Mouse (Mus musculus): Measurements from ENCODE around the gene Acsf2. TPM values are rescaled to one million over a fixed set of nuclear protein-coding genes. Genes with fewer than 3 reads are reported as not detected.

Acsf2 gene
- polyA plus RNA-seq, 1 experiment from 2014 or later: 6.9 TPM

DNA sequence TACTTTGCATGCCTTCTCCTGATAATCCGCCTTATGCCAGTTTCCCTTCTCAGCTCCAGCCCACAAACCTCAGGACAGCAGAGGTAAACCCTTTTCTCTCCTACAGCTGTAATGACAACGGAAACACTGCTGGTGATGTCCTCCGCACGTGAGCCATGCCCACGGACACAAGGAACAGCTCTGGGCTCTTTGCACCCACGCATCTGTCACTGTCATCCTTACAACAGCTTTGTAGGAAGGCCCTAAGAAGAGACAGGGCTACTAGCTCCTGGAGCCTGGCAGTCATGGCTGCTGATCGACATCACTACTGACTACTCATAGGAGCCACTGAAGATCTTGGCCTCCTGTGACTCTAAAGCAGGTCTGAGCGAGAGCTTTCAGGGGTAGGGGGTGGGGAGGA, 68.5 kb downstream of the Acsf2 start:
- Histone ChIP-seq H3K9ac (ENCODE audit: low read length) (no peak overlapping the region), H3K4me3 (ENCODE audit: low read depth, low read length) (no peak overlapping the region), H3K9me3 (ENCODE audit: control insufficient read depth, low read length) (no peaks in the 10 kb centered on the region), H3K36me3 (ENCODE audit: control insufficient read depth, insufficient read depth, low read length) (no peaks in the 10 kb centered on the region), H3K4me1 (replicated peaks; ENCODE audit: control insufficient read depth, insufficient read depth, low read length) (no peaks in the 10 kb centered on the region), H3K4me2 (ENCODE audit: low read depth, low read length, severe bottlenecking) (no peak overlapping the region), H3K27ac (ENCODE audit: low read depth, low read length) (no peak overlapping the region), H3K27me3 (ENCODE audit: control insufficient read depth, insufficient read depth, low read length) (no peaks in the 10 kb centered on the region)
- 86% methylated on average over 8 of the region's 8 CpGs for WGBS
- DNase-seq (ENCODE audit: low spot score): no peak
- ATAC-seq (replicated peaks; ENCODE audit: low FRiP score): no peak

DNA sequence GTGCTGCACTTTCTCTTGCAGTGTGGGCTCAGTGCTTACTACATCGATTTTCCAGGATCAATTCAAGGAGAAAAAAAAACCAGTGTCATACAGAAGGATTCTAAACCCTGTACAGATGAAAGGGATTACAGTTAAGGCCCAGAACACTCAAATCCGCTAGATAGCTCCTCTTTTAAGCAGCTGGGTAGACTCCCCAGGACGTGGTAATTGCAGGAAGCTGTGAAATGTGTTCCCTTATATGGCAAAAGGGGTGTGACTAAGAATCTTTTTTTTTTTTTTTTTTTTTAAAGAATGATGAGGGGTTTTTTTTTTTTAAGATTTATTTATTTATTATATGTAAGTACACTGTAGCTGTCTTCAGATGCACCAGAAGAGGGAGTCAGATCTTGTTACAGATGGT, 72.8 kb downstream of the Acsf2 start:
- H3K9ac ChIP-seq (ENCODE audit: low read length): no peak overlapping the region
- H3K27ac ChIP-seq (ENCODE audit: low read depth, low read length): no peak overlapping the region
- H3K36me3 ChIP-seq (ENCODE audit: control insufficient read depth, insufficient read depth, low read length): no peaks in the 10 kb centered on the region
- no peak for ATAC-seq (replicated peaks; ENCODE audit: low FRiP score)
- H3K4me1 ChIP-seq (replicated peaks; ENCODE audit: control insufficient read depth, insufficient read depth, low read length): no peaks in the 10 kb centered on the region
- H3K27me3 ChIP-seq (ENCODE audit: control insufficient read depth, insufficient read depth, low read length): no peaks in the 10 kb centered on the region
- 53% methylated on average over 3 of the region's 3 CpGs for WGBS
- H3K4me3 ChIP-seq (ENCODE audit: low read depth, low read length): no peak overlapping the region
- no peak for DNase-seq (ENCODE audit: low spot score)
- H3K4me2 ChIP-seq (ENCODE audit: low read depth, low read length, severe bottlenecking): no peak overlapping the region
- H3K9me3 ChIP-seq (ENCODE audit: control insufficient read depth, low read length): no peaks in the 10 kb centered on the region

DNA sequence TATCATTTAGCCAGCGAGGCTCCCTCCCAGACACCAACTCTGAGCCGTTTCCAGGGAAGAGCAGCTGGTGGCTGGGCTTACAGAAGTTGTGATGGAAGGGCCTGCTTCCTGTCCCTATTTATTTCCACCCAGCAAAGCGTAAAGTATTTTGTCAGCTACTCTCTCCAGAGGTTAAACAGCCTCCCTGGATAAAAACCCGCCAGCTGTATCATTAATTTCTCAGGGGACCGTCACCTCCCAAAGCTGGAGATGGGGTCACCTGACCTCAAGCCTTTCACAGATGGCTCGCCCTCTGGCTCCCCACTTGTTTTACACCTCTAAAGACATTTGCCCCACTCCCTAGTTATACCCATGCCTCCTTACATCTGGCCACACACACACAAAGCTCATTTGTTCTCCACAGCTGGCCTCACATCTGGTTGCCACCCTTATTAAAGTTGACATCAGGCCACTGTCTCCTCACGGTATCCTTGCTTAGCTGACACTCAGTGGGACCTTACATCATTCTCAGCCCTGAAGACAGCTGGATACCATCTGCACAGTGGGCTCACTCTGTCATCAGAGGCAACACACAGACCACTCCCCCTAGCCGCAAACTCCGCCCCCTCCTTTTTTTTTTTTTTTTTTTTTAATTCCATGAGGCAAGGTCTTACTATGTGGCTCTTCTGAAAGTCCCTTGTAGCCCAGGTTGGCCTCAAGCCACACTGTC, 75.3 kb downstream of the Acsf2 start:
- DNase-seq (ENCODE audit: low spot score) (no peak), ATAC-seq (replicated peaks; ENCODE audit: low FRiP score) (0 out of 2 replicates have a peak, but pooled peaks have one; percentile 33)
- Histone ChIP-seq H3K4me1 (replicated peaks; ENCODE audit: control insufficient read depth, insufficient read depth, low read length) (no peaks in the 10 kb centered on the region), H3K36me3 (ENCODE audit: control insufficient read depth, insufficient read depth, low read length) (no peaks in the 10 kb centered on the region), H3K27ac (ENCODE audit: low read depth, low read length) (no peak overlapping the region), H3K4me3 (ENCODE audit: low read depth, low read length) (no peak overlapping the region), H3K9ac (ENCODE audit: low read length) (no peak overlapping the region), H3K27me3 (ENCODE audit: control insufficient read depth, insufficient read depth, low read length) (no peaks in the 10 kb centered on the region), H3K9me3 (ENCODE audit: control insufficient read depth, low read length) (no peaks in the 10 kb centered on the region), H3K4me2 (ENCODE audit: low read depth, low read length, severe bottlenecking) (no peak overlapping the region)
- WGBS: 57% methylated on average over 9 of the region's 9 CpGs

DNA sequence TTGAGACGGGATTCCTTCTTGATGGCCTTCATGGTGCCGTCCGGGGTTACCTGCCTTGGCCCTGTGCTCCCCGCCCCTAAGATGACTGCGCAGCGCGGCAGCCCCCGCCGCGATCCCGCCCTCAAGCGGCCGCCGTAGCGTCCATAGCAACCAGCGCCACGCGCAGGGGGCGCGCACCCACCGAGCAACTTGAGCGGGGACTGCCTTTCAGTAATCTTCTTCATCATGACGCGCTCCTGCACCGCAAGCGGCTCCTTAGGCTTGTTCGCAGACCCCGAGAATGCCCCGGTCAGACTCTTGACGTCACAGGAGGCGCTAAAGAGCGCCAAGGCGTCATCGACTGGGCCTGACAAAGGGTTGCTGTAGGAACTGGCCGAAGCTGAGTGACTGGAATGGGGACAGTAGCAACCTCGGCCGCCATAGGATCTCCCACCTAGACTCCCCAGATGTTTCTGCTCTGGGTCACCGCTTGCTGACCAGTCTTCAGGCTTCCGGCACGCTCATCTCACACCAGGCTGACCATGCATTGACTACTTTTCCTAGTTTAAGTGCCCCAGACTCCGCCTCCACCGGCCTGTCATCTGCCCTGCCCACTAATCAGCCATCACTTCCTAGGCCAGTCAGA, 80.3 kb downstream of the Acsf2 start, which contains the start of gene Mycbpap:
Gene Mycbpap (minus strand): TSS at position 524 of the 625 bp plus-strand sequence.
- ATAC-seq (replicated peaks; ENCODE audit: low FRiP score) (peak; percentile 78), DNase-seq (ENCODE audit: low spot score) (peak; percentile 80)
- no peaks in the 10 kb centered on the region for H3K27me3 ChIP-seq (ENCODE audit: control insufficient read depth, insufficient read depth, low read length)
- no peaks in the 10 kb centered on the region for H3K9me3 ChIP-seq (ENCODE audit: control insufficient read depth, low read length)
- no peaks in the 10 kb centered on the region for H3K36me3 ChIP-seq (ENCODE audit: control insufficient read depth, insufficient read depth, low read length)
- 1% methylated on average over 42 of the region's 42 CpGs for WGBS
- peak within 1 kb of the TSS; percentile 63 for H3K9ac ChIP-seq (ENCODE audit: low read length)
- 0 out of 2 replicates have a peak, but pooled peaks cover 2% of the 10 kb centered on the region for H3K4me1 ChIP-seq (replicated peaks; ENCODE audit: control insufficient read depth, insufficient read depth, low read length)
- H3K4me2 ChIP-seq (ENCODE audit: low read depth, low read length, severe bottlenecking): peak within 1 kb of the TSS; percentile 84
- peak within 1 kb of the TSS; percentile 41 for H3K4me3 ChIP-seq (ENCODE audit: low read depth, low read length)
- no peak within 1 kb of the TSS for H3K27ac ChIP-seq (ENCODE audit: low read depth, low read length)

DNA sequence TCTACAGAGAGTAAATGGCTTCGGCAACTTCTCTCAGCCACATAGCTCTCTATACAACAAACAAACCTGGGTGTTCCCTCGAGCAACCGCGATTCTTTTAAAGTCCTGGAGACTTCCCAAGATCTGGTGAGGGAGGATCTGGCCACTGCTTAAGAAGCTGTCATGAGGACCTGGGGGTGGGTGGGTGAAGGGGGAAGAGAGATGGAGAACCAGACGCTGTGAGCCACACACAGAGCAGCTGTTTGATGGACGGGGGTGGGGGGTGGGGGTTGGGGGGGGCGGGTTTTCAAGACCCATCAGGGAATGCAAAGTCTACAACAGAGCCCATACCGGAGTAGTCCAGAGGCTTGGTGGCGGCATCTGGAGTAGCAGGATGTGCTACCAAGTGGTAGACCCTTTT, 88.2 kb downstream of the Acsf2 start:
- Histone ChIP-seq H3K9me3 (ENCODE audit: control insufficient read depth, low read length) (no peaks in the 10 kb centered on the region), H3K4me1 (replicated peaks; ENCODE audit: control insufficient read depth, insufficient read depth, low read length) (no peaks in the 10 kb centered on the region), H3K9ac (ENCODE audit: low read length) (no peak overlapping the region), H3K4me2 (ENCODE audit: low read depth, low read length, severe bottlenecking) (no peak overlapping the region), H3K27ac (ENCODE audit: low read depth, low read length) (no peak overlapping the region), H3K36me3 (ENCODE audit: control insufficient read depth, insufficient read depth, low read length) (no peaks in the 10 kb centered on the region), H3K4me3 (ENCODE audit: low read depth, low read length) (no peak overlapping the region), H3K27me3 (ENCODE audit: control insufficient read depth, insufficient read depth, low read length) (no peaks in the 10 kb centered on the region)
- no peak for DNase-seq (ENCODE audit: low spot score)
- ATAC-seq (replicated peaks; ENCODE audit: low FRiP score): no peak
- 75% methylated on average over 9 of the region's 9 CpGs for WGBS

DNA sequence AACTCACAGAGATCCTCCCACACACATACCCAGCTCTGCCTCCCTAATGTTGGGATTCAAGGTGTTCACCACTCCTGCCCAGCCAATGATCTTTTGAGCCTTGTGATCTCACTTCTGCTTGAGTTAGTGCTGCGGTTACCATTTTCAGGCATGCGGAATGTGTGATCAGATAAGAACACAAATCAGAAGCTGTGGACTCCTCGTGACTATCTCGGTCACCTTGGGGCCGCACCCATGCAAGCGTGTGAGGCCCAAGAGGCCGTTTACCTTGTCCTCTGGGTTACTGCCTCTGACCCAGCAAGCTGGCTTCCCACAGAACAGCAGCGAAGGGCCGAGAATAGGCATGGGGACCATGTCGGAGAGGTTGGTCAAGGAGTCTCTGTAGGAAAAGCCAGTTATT, 92.7 kb downstream of the Acsf2 start:
- H3K4me2 ChIP-seq (ENCODE audit: low read depth, low read length, severe bottlenecking): no peak overlapping the region
- no peaks in the 10 kb centered on the region for H3K36me3 ChIP-seq (ENCODE audit: control insufficient read depth, insufficient read depth, low read length)
- DNase-seq (ENCODE audit: low spot score) (no peak), ATAC-seq (replicated peaks; ENCODE audit: low FRiP score) (no peak)
- no peaks in the 10 kb centered on the region for H3K9me3 ChIP-seq (ENCODE audit: control insufficient read depth, low read length)
- no peak overlapping the region for H3K4me3 ChIP-seq (ENCODE audit: low read depth, low read length)
- 93% methylated on average over 10 of the region's 10 CpGs for WGBS
- no peak overlapping the region for H3K27ac ChIP-seq (ENCODE audit: low read depth, low read length)
- H3K9ac ChIP-seq (ENCODE audit: low read length): no peak overlapping the region
- H3K4me1 ChIP-seq (replicated peaks; ENCODE audit: control insufficient read depth, insufficient read depth, low read length): no peaks in the 10 kb centered on the region
- no peaks in the 10 kb centered on the region for H3K27me3 ChIP-seq (ENCODE audit: control insufficient read depth, insufficient read depth, low read length)

Other genes with a start within 250 kb of the Acsf2 start
- 0.49 and 0.57 TPM in 2 replicates for gene Abcc3, start 208.9 kb downstream of the Acsf2 start, polyA plus RNA-seq (2014; fragmentation: Nextera tagmentation; extraction: Ambion mirVana)
- gene Cacna1g, start 127.7 kb downstream of the Acsf2 start, polyA plus RNA-seq (2014; fragmentation: Nextera tagmentation; extraction: Ambion mirVana): 13.0 and 17.4 TPM in 2 replicates
- 0.17 TPM in 1 of 2 replicates, not detected in the other for gene Spata20, start 115.7 kb downstream of the Acsf2 start, polyA plus RNA-seq (2014; fragmentation: Nextera tagmentation; extraction: Ambion mirVana)
- 0.48 and 0.64 TPM in 2 replicates for gene Epn3, start 101.9 kb downstream of the Acsf2 start, polyA plus RNA-seq (2014; fragmentation: Nextera tagmentation; extraction: Ambion mirVana)
- gene Mycbpap, start 80.1 kb downstream of the Acsf2 start, polyA plus RNA-seq (2014; fragmentation: Nextera tagmentation; extraction: Ambion mirVana): 1.9 and 4.8 TPM in 2 replicates
- gene Rsad1, start 52.6 kb downstream of the Acsf2 start, polyA plus RNA-seq (2014; fragmentation: Nextera tagmentation; extraction: Ambion mirVana): 2.9 and 3.7 TPM in 2 replicates
- not detected in 2 replicates for gene Chad, start 36.8 kb downstream of the Acsf2 start, polyA plus RNA-seq (2014; fragmentation: Nextera tagmentation; extraction: Ambion mirVana)
- gene Lrrc59, start 27.9 kb upstream of the Acsf2 start, polyA plus RNA-seq (2014; fragmentation: Nextera tagmentation; extraction: Ambion mirVana): 226 and 244 TPM in 2 replicates
- gene Mrpl27, start 51.9 kb upstream of the Acsf2 start, polyA plus RNA-seq (2014; fragmentation: Nextera tagmentation; extraction: Ambion mirVana): 122 and 125 TPM in 2 replicates
- gene Eme1, start 52.1 kb upstream of the Acsf2 start, polyA plus RNA-seq (2014; fragmentation: Nextera tagmentation; extraction: Ambion mirVana): 57.2 and 60.0 TPM in 2 replicates
- gene Xylt2, start 75.6 kb upstream of the Acsf2 start, polyA plus RNA-seq (2014; fragmentation: Nextera tagmentation; extraction: Ambion mirVana): 18.0 and 19.8 TPM in 2 replicates
- not detected in 2 replicates for gene Gm11541, start 102.6 kb upstream of the Acsf2 start, polyA plus RNA-seq (2014; fragmentation: Nextera tagmentation; extraction: Ambion mirVana)
- gene Cdc34b, start 139.9 kb upstream of the Acsf2 start, polyA plus RNA-seq (2014; fragmentation: Nextera tagmentation; extraction: Ambion mirVana): 0.23 TPM in 1 of 2 replicates, not detected in the other
- gene Tmem92, start 180.8 kb upstream of the Acsf2 start, polyA plus RNA-seq (2014; fragmentation: Nextera tagmentation; extraction: Ambion mirVana): not detected in 2 replicates